Mouse (Mus musculus) T-helper 2 cell (primary cell): ENCODE data around the gene Ppp1r12b.

ENCODE experiments used
- in situ Hi-C: fragments of 300-600 bp; cut with MboI, MseI; formaldehyde crosslinking; loops from one replicate; pipeline ENCODE4 v1.15.1; 2025; ENCODE audit warnings: high pct_unique_total_duplicates

Gene Ppp1r12b

GRCm38 (mm10) chr1:134727256-134727655, 228.5 kb downstream of the Ppp1r12b start:
- in situ Hi-C loops, result no loop called here

- in situ Hi-C loops, result no loop called here
These were observed 229.3 kb downstream of the Ppp1r12b start for GRCm38 (mm10) chr1:134726480-134726879.

- in situ Hi-C loops, result no loop called here
These were observed 230.5 kb downstream of the Ppp1r12b start for GRCm38 (mm10) chr1:134725276-134725675.

- in situ Hi-C loops, result no loop called here
These were observed 232.9 kb downstream of the Ppp1r12b start for GRCm38 (mm10) chr1:134722891-134723290.

- in situ Hi-C loops, result no loop called here
These were observed 234.3 kb downstream of the Ppp1r12b start for GRCm38 (mm10) chr1:134721486-134721885.

- in situ Hi-C loops, result no loop called here
These were observed 235.9 kb downstream of the Ppp1r12b start for GRCm38 (mm10) chr1:134719718-134720304.

- in situ Hi-C loops, result no loop called here
These were observed 240.7 kb downstream of the Ppp1r12b start for GRCm38 (mm10) chr1:134715092-134715491.

GRCm38 (mm10) chr1:134714166-134714565, 241.6 kb downstream of the Ppp1r12b start:
- in situ Hi-C loops, result no loop called here

- in situ Hi-C loops, result no loop called here
These were observed 242.2 kb downstream of the Ppp1r12b start for GRCm38 (mm10) chr1:134713421-134713969.

GRCm38 (mm10) chr1:134712781-134713299, 242.9 kb downstream of the Ppp1r12b start:
- in situ Hi-C loops, result no loop called here

GRCm38 (mm10) chr1:134711653-134712052, 244.1 kb downstream of the Ppp1r12b start:
- in situ Hi-C loops, result no loop called here

- in situ Hi-C loops, result no loop called here
These were observed 244.7 kb downstream of the Ppp1r12b start for GRCm38 (mm10) chr1:134711061-134711460.

GRCm38 (mm10) chr1:134709411-134710306, 246.1 kb downstream of the Ppp1r12b start:
- in situ Hi-C loops, result no loop called here

- in situ Hi-C loops, result no loop called here
These were observed 246.8 kb downstream of the Ppp1r12b start for GRCm38 (mm10) chr1:134708801-134709385.

- in situ Hi-C loops, result no loop called here
These were observed 247.5 kb downstream of the Ppp1r12b start for GRCm38 (mm10) chr1:134708274-134708673.

GRCm38 (mm10) chr1:134707516-134707915, 248.2 kb downstream of the Ppp1r12b start:
- in situ Hi-C loops, result no loop called here

- in situ Hi-C loops, result no loop called here
These were observed 249.2 kb downstream of the Ppp1r12b start for GRCm38 (mm10) chr1:134706549-134706948.
